Mouse (Mus musculus): ENCODE measurements around the gene Fam124b.
A peak's percentile ranks its signal among the peaks of the same experiment; 100 is the strongest.

The Fam124b gene

DNA sequence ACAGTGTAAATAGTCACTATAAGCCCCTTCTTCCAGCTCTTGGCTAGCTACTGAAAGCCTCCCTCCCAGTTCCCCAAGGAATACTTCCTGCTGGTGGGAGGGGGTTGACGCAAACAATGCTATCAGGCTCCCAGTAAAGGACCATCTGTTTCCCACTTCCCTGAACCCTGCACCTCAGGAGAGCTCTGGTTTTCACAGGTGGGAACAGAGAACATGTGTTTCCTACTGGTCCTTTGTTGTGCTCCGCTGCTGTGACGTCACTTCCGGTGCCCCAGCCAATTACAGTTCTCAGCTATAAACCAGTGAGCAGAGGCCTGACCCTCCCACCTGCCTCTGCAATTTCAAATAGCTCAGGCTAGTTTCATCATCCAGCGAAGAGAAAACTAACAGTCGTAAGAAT is at the start of gene Fam124b:
Fam124b (minus strand) TSS at position 206 of the 400 bp plus-strand sequence.
- DNase-seq (ENCODE audit: low read depth) = peak; percentile 48

GRCm38 (mm10) chr1:80260443-80260842 is 42.2 kb upstream of the Fam124b start:
- no peak for DNase-seq (ENCODE audit: low read depth)

- no peak for DNase-seq (ENCODE audit: low read depth)
These were observed 40.4 kb upstream of the Fam124b start for GRCm38 (mm10) chr1:80258632-80259031.

DNA sequence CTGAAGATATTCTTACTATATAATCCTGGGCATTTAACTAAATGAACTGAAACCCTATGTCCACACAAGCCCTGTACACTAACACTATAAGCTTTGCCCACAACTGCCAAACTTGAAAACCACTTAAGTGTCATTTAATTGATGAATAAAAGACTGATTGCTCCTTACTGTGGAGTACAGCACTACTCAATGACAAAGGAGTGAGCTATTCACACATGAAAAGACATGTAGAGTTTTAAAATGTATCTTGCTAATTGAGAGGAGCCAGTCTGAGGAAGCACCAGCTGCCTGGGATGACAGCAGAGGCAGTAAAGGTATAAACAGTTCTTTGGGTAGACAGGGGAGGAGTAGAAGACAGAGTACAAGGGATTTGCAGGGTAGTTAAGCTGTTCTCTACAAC is 35.0 kb upstream of the Fam124b start:
- no peak for DNase-seq (ENCODE audit: low read depth)

DNA sequence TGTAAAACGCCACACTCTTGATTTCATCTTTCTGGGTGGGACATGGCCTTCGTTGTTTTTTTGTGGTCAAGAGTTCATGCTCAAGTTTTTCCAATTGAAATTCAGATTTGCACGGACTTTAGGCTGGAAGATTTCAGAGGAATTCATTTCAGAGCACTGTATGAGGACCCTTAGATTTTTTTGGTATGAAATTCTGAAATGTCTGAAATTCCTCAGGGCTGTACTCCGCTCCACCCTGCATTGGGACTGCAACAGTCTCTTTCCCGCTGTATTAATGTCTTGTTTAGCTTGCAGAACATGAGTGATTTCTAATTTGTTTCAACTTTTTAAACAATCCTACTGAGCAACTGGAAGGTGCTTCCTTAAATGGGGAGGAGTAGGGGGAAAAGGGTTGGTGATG is 32.0 kb upstream of the Fam124b start:
- DNase-seq (ENCODE audit: low read depth) = no peak

DNA sequence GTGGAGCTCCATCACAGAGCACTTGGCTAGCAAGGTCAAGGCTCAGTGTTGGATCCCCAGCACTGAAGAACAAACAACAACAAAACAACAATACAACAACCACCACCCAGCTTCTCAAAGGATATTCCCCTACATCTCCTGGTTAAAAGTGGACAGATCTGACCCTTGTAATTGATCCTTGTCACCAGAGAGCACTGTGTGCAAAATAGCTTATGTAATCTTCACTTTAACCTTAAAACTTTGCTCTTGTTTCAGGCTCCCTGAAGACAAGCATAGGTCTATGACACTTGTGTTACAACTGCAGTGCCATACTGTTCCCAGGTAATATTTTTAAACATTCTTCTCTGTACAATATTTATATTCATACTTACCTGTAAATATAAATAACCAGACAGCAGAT is 28.9 kb upstream of the Fam124b start:
- no peak for DNase-seq (ENCODE audit: low read depth)

- peak; percentile 29 for DNase-seq (ENCODE audit: low read depth)
These were observed 25.9 kb upstream of the Fam124b start for GRCm38 (mm10) chr1:80244123-80244522.

DNA sequence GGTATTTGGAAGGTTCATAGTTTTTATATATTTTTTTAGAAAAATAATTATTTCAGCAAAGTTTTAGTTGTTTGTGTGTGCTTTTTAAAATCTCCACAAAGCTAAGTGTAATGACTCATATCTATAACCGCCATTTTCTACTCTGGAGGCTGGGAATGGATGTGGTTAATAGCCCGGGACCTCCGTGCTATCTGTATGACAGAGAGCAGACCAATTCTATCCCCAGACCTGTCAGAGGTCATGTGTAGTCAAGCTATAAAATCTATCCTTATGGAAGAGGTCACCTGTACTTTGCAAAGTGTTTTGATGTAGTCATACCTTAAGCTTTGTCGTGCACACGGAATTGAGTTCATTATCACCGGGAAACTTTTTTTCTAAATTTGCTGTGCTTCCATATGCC is 23.3 kb upstream of the Fam124b start:
- DNase-seq (ENCODE audit: low read depth) = no peak

DNA sequence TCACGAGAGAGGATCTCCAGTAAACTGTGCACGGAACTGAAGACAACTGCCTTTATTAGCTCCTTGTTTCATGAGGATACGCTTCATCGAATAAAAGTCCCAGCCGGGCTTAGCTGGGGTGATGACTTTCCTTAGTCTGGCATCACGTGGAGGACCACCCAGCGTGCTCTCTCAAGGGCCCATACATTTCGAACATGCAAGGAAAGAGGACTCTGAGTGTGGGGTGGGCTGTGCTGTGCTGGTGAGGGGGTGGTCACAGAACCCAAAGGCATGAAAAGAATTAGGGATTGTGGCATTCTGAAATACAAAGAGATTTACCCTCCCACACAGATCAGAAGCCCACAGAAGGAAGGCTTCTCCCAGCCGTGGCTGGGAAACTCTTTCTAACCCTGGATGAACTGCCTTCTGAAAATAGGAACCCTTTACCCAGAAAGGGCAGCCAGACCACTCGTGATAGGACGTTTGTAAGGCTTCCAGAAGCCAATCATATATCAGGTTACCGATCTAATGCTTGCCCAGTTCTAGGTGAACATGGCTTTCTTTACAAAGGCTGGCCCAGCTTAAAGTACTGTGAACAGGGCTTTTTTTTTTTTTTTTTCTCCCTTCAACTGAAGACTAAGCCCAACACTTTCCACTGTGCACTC is 21.9 kb upstream of the Fam124b start:
- DNase-seq (ENCODE audit: low read depth) = no peak

- no peak for DNase-seq (ENCODE audit: low read depth)
These were observed 21.2 kb upstream of the Fam124b start for GRCm38 (mm10) chr1:80239481-80239880.

GRCm38 (mm10) chr1:80236951-80237702 is 18.9 kb upstream of the Fam124b start:
- no peak for DNase-seq (ENCODE audit: low read depth)

DNA sequence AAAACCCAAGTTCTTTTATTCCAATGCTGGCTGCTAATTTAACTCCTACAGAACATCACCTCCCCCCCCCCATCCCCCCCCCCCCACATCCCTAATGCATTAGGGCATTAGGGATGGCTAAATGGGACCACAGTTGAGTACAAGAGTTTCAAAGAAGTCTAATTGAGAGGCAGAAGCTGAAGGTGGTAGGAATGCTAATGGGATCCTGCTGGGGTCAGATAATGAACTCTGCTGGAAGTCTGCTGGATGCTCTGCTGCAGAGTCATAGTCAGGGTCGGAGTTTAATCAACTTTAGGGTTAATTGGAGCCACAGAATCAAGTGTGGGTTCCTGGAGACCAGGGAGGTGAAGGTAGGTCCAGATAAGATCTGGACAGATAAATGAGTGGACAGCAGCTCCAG is 17.9 kb upstream of the Fam124b start:
- DNase-seq (ENCODE audit: low read depth) = no peak

DNA sequence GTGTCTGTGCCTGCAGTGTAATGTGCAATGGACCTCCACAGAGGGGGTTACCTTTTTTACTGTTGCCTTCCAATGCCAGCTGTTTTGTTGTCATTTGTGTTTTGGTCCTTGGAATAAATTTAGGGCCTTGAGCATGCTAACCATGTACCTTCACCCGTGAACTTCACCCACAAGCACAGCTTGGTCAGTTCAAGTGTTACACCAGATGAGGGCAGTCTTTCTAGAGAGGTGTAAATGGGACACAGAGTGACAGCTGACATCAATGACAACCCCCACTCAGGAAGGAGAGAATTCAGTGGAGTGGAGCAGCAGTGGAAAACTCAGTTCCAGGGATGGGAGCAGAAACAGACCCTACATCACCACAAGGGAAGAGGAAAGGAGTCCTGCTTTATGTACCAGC is 12.3 kb upstream of the Fam124b start:
- peak; percentile 21 for DNase-seq (ENCODE audit: low read depth)

DNA sequence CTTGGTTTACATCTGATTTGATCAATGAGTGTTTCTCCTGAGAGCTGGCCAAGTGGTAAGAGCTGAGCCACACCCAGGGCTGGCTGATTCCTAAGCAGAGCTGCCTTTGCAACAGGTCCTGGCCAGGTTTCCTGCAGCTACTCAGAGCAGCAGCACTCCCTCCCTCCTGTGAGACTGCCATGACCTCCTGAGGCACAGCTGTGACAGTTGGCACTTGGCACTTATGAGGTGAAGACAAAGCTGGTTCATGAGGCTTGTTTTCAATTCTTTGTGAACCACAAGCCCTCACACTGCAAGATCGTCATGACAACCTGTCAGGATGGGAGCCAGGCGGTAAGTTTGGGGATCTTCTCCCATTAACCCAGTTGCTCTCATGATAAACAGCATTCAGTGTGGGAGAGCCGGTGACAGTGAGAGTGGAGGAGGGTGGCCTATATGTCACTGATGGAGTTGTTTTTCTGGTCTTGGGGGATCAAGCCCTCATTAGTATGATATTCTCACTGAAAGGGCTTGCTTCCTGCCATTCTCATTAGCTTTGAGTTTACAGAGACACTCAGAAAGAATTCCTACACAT is 6.7 kb upstream of the Fam124b start:
- DNase-seq (ENCODE audit: low read depth) = no peak

GRCm38 (mm10) chr1:80221151-80221550 is 2.9 kb upstream of the Fam124b start:
- no peak for DNase-seq (ENCODE audit: low read depth)

DNA sequence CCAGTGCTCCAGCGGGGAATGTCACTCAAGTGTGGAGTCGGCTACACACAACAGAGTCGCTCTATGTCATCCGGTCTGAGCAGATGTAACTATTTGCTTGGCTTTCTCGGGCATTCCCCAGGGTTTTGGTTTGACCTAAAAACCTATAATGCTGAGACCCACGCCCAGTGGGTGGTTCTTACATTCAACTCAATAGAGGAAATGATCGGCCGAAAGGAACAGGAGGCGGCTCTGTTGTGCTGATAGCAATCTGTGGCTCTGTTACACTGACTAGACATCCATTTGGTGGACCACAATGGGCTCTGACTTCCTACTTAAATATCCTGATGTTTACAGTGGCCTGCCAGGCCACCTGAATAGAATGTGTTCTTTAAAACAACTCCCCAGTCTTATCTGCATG is 4.4 kb downstream of the Fam124b start:
- peak; percentile 90 for DNase-seq (ENCODE audit: low read depth)

DNA sequence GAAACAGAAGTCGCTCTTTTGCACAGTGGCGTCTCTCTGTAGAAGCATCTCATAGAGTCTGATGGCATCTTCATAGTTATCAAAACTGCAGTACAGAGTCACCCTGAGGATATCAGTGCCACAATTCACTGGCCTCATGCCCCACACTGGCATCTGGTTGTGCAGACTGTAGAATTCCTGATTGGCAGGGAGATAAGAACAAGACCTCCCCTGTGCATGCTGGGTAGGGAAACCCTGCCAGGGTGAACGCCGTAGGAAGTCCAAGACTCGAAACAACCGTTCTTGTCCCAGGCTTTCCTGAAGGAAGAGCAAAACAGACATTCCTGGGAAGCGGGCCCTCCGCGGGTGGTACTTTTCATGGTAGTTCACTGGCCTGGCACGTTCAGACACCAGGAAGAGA is 5.1 kb downstream of the Fam124b start:
- DNase-seq (ENCODE audit: low read depth) = no peak

DNA sequence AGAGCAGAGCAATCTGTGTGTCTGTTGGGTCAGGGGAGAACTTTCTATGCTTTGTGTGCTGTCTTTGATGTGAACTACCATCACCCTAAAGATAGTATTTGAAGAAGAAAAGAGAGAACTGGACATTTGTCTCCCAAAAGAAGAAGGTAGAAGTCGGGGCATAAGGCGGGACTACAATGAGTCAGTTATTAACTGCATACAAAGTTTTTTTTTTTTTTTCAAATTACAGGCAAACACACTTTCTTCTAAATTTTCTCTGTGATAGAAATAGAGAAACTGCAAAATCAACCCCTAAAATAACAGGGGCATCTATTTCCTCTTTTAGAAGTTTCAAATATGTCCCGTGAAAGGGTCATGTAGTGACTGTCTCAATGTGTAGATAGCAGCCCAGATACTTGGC is 16.0 kb downstream of the Fam124b start:
- no peak for DNase-seq (ENCODE audit: low read depth)

- DNase-seq (ENCODE audit: low read depth) = no peak
These were observed 25.4 kb downstream of the Fam124b start for GRCm38 (mm10) chr1:80192837-80193236.

- no peak for DNase-seq (ENCODE audit: low read depth)
These were observed 36.9 kb downstream of the Fam124b start for GRCm38 (mm10) chr1:80181414-80181805.

GRCm38 (mm10) chr1:80180767-80181413 is 37.4 kb downstream of the Fam124b start:
- DNase-seq (ENCODE audit: low read depth) = peak; percentile 84

GRCm38 (mm10) chr1:80180128-80180527 is 38.1 kb downstream of the Fam124b start:
- peak; percentile 57 for DNase-seq (ENCODE audit: low read depth)

Data from induced T-regulatory cell, adult 2 months (primary cell).